Mouse (Mus musculus) forebrain, embryonic 13.5 days (tissue): ENCODE measurements around the gene Micu1. TPM values are rescaled to one million over a fixed set of nuclear protein-coding genes. Genes with fewer than 3 reads are reported as not detected.

Source experiments
- ATAC-seq: fragments of 200-750 bp; cut with Nextera tagmentation; 2 replicates; pipeline ENCODE4 v1.8.0; 2017
- H3K27ac ChIP-seq: fragments of 300-500 bp; sonication (generic); 2 replicates; pipeline ENCODE4 v1.5.1; 2015; ENCODE audit warnings: inconsistent platforms, mild to moderate bottlenecking, moderate library complexity
- H3K27me3 ChIP-seq: fragments of 300-500 bp; sonication (generic); 2 replicates; pipeline ENCODE4 v1.6.1; 2015; ENCODE audit warnings: mild to moderate bottlenecking, inconsistent platforms
- H3K36me3 ChIP-seq: fragments of 300-500 bp; sonication (generic); 2 replicates; pipeline ENCODE4 v1.6.1; 2015; ENCODE audit warnings: mild to moderate bottlenecking, inconsistent platforms; ENCODE audit not compliant: poor library complexity, severe bottlenecking
- H3K4me1 ChIP-seq: fragments of 300-500 bp; sonication (generic); 2 replicates; pipeline ENCODE4 v1.6.1; 2015; ENCODE audit warnings: inconsistent platforms
- H3K4me2 ChIP-seq: fragments of 300-500 bp; sonication (generic); 2 replicates; pipeline ENCODE4 v1.6.1; 2015; ENCODE audit warnings: inconsistent platforms, mild to moderate bottlenecking, moderate library complexity
- H3K4me3 ChIP-seq: fragments of 300-500 bp; sonication (generic); 2 replicates; pipeline ENCODE4 v1.5.1; 2015; ENCODE audit warnings: mild to moderate bottlenecking, inconsistent platforms
- H3K9ac ChIP-seq: fragments of 300-500 bp; sonication (generic); 2 replicates; pipeline ENCODE4 v1.6.1; 2015; ENCODE audit warnings: mild to moderate bottlenecking, inconsistent platforms
- H3K9me3 ChIP-seq: fragments of 300-500 bp; sonication (generic); replicated peaks from 2 replicates; pipeline ENCODE4 v1.6.1; 2016; ENCODE audit warnings: inconsistent platforms
- WGBS: fragments of 180-500 bp; shearing (Covaris S2); methylation state at CpG from one replicate; pipeline ENCODE4 v1.1.7; 2015; 5-methylcytosine and 5-hydroxymethylcytosine counted together
- polyA plus RNA-seq: library from polyadenylated mRNA; unstranded; fragments of >200 nt; fragmentation: Nextera tagmentation; extraction: Ambion mirVana; gene quantifications from 2 replicates; pipeline ENCODE4 v1.2.1, GENCODE M21; 2015

The Micu1 gene
- polyA plus RNA-seq, 1 experiment from 2014 or later: 69.0 TPM

DNA sequence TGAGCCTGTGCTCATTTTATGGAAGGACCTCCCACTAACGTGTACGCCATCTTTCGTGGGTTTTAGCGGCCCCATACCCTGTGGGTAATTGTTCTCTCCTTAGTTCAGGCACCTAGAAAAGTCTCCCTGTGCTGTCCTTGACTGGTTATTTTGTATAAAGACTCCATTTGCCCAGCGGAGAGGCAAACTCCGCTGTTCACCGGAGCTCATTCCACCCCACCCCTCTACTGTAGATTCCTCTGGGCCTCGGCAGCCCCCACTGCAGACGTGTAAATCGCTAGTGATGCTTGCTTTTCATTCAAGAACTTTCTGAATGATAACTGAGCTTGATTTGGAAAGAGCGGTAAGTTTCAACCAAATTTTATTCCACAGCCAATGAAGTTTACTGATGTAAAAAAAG, 53.4 kb downstream of the Micu1 start:
- Histone ChIP-seq H3K27ac (no peak overlapping the region), H3K36me3 (peaks cover 7% of the 10 kb centered on the region), H3K27me3 (no peaks in the 10 kb centered on the region), H3K9me3 (no peaks in the 10 kb centered on the region; the same call in 1 of the 2 replicates), H3K4me1 (peaks cover 40% of the 10 kb centered on the region), H3K9ac (no peak overlapping the region), H3K4me2 (peak overlapping the region; percentile 33), H3K4me3 (no peak overlapping the region)
- ATAC-seq: peak; percentile 27; the same call in 1 of the 2 replicates
- 45% methylated on average over 11 of the region's 11 CpGs for WGBS

DNA sequence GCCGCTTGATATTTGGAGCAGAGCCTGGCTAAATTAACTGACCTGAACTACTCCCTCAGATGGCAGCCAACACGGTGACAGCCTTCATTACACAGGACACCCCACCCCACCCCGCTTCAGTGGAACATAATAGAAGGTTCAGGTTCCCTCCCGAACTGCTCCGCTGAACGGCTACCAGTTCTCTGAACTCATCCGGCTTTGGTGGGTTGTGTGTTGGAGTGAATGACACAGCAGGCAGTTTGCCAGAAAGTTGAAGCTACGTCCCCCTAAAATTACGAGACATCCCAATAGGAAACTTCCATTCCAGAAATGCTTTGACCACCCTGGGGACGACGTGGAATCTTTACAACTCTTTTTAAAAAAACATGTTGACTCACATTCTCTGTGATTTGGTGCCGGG, 53.8 kb downstream of the Micu1 start:
- Histone ChIP-seq H3K27me3 (no peaks in the 10 kb centered on the region), H3K4me2 (peak overlapping the region; percentile 33), H3K27ac (no peak overlapping the region), H3K9me3 (no peaks in the 10 kb centered on the region; the same call in 1 of the 2 replicates), H3K4me3 (no peak overlapping the region), H3K4me1 (peaks cover 40% of the 10 kb centered on the region), H3K36me3 (peaks cover 7% of the 10 kb centered on the region), H3K9ac (no peak overlapping the region)
- WGBS: 30% methylated on average over 12 of the region's 12 CpGs
- ATAC-seq: peak; percentile 77; the same call in 1 of the 2 replicates

DNA sequence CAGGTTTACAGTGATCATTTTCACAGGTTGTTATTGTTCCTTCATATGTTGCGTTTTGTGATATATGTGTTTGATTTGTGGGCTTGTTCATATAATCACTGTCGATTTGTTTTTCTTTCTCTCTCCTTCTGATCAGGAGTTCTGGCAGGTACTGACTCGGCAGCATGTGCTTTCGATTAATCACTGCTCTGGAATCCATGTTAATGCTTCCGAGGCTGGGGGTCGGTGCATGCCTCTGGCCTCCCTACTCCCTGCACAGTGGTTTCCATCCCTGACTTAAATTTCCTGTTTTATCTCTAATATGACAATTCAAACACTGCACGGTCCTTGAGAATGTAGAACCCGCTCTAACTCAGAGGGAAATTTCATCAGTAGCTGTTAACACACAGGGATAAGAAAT, 54.3 kb downstream of the Micu1 start:
- no peaks in the 10 kb centered on the region; the same call in 1 of the 2 replicates for H3K9me3 ChIP-seq
- H3K4me1 ChIP-seq: peaks cover 40% of the 10 kb centered on the region
- peak overlapping the region; percentile 33 for H3K4me2 ChIP-seq
- H3K36me3 ChIP-seq: peaks cover 7% of the 10 kb centered on the region
- H3K27ac ChIP-seq: no peak overlapping the region
- no peak for ATAC-seq
- no peak overlapping the region for H3K9ac ChIP-seq
- 61% methylated on average over 8 of the region's 8 CpGs for WGBS
- H3K27me3 ChIP-seq: no peaks in the 10 kb centered on the region
- H3K4me3 ChIP-seq: no peak overlapping the region

DNA sequence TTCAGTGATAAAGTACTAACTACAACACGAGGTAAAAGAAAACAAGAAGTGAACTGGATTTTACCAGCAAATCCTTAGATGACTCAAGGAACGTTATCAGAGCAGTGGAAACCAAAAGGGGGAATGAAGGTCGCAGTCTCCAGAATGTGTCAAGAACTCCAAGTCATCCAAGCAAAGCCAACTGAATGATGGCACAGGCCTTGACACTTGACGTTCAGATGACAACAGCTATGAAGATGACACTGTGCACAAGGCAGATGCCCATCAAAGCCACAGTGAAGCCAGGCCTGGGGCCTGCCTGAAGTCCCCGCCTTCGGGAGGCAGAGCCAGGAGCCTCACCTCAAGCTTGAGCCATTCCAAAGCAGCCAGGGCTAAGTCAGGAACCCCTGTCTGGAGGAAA, 62.5 kb downstream of the Micu1 start:
- no peak overlapping the region for H3K4me2 ChIP-seq
- H3K4me1 ChIP-seq: no peaks in the 10 kb centered on the region
- H3K9me3 ChIP-seq: no peaks in the 10 kb centered on the region
- no peaks in the 10 kb centered on the region; the same call in 1 of the 2 replicates for H3K36me3 ChIP-seq
- no peak overlapping the region for H3K4me3 ChIP-seq
- H3K27ac ChIP-seq: no peak overlapping the region
- H3K9ac ChIP-seq: no peak overlapping the region
- 97% methylated on average over 6 of the region's 6 CpGs for WGBS
- no peak for ATAC-seq
- H3K27me3 ChIP-seq: no peaks in the 10 kb centered on the region

DNA sequence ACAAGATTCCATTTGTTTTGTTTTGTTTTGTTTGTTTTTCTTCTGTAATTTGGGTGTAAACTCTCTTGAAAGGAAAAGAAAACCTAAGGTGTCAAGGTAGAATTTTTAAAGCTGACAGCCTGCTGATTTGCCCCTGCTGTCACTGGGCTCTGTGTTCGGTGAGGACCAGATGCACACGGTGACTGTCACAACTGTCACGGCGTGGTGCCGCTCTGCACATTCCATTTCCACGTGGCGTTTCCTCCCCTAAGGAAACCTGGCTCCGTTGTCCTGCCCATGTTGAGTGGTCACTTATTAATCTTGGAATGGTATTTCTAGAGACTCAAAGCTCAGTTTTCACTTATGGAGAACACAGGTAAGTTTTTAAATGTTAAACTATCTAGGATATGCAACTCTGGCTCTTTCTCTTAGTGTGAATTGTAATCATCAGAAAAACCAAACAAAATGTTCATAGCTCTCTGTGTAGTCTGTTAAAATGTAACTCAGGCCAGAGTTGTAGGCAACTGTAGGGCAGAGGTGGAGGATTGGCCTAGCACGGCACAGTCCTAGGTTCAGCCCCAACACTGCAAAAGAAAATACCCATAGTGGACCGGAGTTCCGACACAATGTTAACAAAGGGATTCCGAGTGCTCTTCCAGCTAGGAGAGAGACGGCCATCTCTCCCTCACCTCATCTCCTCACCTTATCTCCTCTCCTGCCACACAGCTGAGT, 66.2 kb downstream of the Micu1 start:
- Histone ChIP-seq H3K4me1 (peaks cover 8% of the 10 kb centered on the region), H3K27ac (no peak overlapping the region), H3K4me2 (no peak overlapping the region), H3K9me3 (no peaks in the 10 kb centered on the region), H3K27me3 (no peaks in the 10 kb centered on the region), H3K4me3 (no peak overlapping the region), H3K36me3 (no peaks in the 10 kb centered on the region; the same call in 1 of the 2 replicates), H3K9ac (no peak overlapping the region)
- no peak for ATAC-seq
- 82% methylated on average over 13 of the region's 13 CpGs for WGBS

DNA sequence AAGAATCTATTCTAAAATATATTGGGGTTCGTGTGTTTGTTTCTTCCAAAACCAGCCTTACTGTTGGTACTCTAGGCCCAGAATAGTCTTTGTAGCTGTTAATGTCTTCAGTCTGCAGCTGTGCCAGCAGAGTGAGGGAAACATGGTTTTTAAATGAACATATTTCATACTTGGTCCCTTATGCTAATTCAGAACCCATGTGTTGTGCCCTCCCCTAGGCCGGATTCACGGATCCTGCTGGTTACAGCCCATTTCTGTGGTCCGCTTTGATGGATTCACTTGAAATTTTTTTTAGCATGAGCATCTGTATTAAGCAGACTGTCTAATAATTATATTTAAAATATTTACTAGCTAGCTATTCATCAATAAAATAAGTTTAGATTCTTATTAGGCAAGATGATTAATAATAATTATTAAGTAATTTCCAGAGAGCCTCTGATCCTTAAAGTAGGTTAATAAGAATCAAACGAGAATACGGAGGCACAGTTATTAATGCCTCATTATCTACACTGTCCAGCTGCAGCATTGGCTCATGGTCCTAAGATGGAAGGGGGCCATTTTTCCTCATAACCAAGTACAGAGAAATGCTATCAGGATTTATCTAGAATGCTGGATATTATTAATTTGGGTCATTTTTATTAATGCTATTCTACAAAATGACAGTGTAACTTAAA, 69.2 kb downstream of the Micu1 start:
- Histone ChIP-seq H3K9me3 (no peaks in the 10 kb centered on the region), H3K27ac (no peak overlapping the region; the same call in 1 of the 2 replicates), H3K27me3 (no peaks in the 10 kb centered on the region), H3K36me3 (no peaks in the 10 kb centered on the region; the same call in 1 of the 2 replicates), H3K4me2 (no peak overlapping the region), H3K4me1 (peaks cover 11% of the 10 kb centered on the region), H3K9ac (no peak overlapping the region), H3K4me3 (no peak overlapping the region)
- ATAC-seq: peak; percentile 30; the same call in 1 of the 2 replicates
- WGBS: 75% methylated on average over 6 of the region's 6 CpGs

DNA sequence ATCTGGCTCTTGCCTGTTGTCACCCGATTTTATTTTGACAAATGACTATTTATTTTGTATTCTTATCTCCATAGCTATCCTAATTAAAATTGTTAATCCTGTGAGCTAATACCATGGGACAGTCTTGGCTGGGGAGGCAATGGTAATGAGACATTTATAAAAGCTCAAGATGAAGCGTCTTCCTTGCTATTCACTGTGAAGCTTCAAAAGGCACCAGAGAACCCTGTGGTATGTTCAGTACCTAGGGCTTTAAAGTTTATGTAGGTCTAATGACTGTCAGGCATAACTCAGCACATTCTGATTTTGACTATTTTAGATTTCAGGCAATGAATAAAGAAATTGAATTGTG, 69.7 kb downstream of the Micu1 start:
- H3K27ac ChIP-seq: no peak overlapping the region
- ATAC-seq: peak; percentile 41; the same call in 1 of the 2 replicates
- H3K9ac ChIP-seq: no peak overlapping the region
- peaks cover 11% of the 10 kb centered on the region for H3K4me1 ChIP-seq
- H3K27me3 ChIP-seq: no peaks in the 10 kb centered on the region
- H3K4me2 ChIP-seq: no peak overlapping the region
- no peaks in the 10 kb centered on the region for H3K9me3 ChIP-seq
- H3K36me3 ChIP-seq: no peaks in the 10 kb centered on the region; the same call in 1 of the 2 replicates
- no peak overlapping the region for H3K4me3 ChIP-seq
- WGBS: 74% methylated on average over 2 of the region's 2 CpGs

DNA sequence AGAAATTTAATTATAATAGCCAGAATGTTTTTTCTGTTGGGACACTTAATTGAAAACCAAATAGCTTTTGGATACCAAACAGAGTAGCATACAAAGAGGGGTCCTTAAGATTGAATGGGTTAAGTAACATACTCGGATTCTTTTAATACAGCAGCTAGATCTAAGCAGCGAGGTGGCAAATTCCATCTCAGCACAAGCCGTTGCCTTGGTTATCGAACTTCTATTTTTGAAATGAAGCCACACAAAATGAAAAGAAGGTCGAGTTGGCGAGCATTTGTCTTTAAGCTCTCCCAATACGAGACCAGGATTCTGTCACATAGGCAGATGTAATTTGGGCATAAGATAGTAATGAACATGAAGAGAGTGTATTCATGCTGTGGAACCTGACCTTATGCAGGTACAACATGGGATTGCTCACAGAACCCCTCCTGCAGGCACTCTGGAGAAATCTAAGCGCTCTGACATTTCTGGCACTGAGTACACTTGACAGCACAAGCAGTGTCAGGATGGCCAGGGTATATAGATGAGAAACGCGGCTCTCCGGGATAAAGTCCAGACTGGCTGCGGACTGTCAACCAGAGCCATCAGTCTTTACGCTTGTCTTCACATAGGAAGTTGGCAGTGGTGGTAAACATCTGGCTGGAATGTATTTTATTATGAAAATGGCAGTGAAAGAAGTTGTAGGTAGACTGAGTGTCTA, 71.3 kb downstream of the Micu1 start:
- no peak for ATAC-seq
- H3K9me3 ChIP-seq: no peaks in the 10 kb centered on the region
- H3K36me3 ChIP-seq: peaks cover 3% of the 10 kb centered on the region; the same call in 1 of the 2 replicates
- no peaks in the 10 kb centered on the region for H3K27me3 ChIP-seq
- WGBS: 62% methylated on average over 13 of the region's 13 CpGs
- no peak overlapping the region for H3K27ac ChIP-seq
- H3K4me3 ChIP-seq: no peak overlapping the region
- H3K4me1 ChIP-seq: peaks cover 21% of the 10 kb centered on the region
- H3K9ac ChIP-seq: no peak overlapping the region
- no peak overlapping the region for H3K4me2 ChIP-seq

DNA sequence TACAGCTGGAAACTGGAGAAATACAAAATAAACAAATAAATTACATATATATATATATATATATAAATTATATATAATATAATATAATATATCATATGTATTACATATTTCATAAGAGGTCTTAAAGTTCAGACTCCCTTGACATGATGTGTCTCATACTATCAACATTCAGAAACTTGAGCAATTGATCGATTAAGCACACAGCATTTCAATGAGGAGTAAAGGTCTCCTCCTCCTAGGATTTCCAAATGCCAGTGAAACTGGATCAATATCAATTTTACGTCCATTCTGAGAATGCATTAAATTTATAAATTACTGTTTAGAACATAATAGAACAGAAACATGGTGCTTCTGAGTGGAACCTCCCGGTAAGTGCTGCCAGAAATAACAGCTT, 71.9 kb downstream of the Micu1 start:
- no peak overlapping the region for H3K27ac ChIP-seq
- H3K4me1 ChIP-seq: peaks cover 21% of the 10 kb centered on the region
- no peak overlapping the region for H3K4me3 ChIP-seq
- WGBS: 92% methylated on average over 3 of the region's 3 CpGs
- no peak overlapping the region for H3K4me2 ChIP-seq
- H3K9ac ChIP-seq: no peak overlapping the region
- no peak for ATAC-seq
- H3K36me3 ChIP-seq: peaks cover 3% of the 10 kb centered on the region; the same call in 1 of the 2 replicates
- no peaks in the 10 kb centered on the region for H3K9me3 ChIP-seq
- H3K27me3 ChIP-seq: no peaks in the 10 kb centered on the region

DNA sequence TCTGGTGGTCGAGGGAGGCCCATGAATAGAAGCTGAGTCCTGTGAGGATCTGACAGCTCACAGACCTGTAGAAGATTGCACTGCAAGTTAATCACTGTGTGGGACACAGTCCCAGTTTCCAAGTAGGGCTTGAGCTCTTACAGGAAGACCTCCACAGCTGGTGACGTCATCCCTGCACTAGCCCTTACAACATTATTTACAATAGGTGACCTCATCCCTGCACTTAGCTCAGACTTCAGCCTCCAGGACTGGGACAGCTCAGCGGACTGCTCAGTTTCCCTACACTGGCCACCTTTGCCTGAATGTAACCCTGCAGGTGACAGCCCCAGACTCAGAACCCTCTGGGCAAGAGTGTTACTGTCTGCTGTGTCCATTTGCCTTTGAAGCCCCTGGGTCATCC, 75.0 kb downstream of the Micu1 start:
- Histone ChIP-seq H3K27ac (no peak overlapping the region), H3K4me3 (no peak overlapping the region), H3K4me1 (peaks cover 23% of the 10 kb centered on the region), H3K27me3 (no peaks in the 10 kb centered on the region), H3K9ac (no peak overlapping the region), H3K9me3 (no peaks in the 10 kb centered on the region), H3K4me2 (no peak overlapping the region), H3K36me3 (peaks cover 3% of the 10 kb centered on the region; the same call in 1 of the 2 replicates)
- WGBS: 90% methylated on average over 3 of the region's 3 CpGs
- ATAC-seq: no peak

DNA sequence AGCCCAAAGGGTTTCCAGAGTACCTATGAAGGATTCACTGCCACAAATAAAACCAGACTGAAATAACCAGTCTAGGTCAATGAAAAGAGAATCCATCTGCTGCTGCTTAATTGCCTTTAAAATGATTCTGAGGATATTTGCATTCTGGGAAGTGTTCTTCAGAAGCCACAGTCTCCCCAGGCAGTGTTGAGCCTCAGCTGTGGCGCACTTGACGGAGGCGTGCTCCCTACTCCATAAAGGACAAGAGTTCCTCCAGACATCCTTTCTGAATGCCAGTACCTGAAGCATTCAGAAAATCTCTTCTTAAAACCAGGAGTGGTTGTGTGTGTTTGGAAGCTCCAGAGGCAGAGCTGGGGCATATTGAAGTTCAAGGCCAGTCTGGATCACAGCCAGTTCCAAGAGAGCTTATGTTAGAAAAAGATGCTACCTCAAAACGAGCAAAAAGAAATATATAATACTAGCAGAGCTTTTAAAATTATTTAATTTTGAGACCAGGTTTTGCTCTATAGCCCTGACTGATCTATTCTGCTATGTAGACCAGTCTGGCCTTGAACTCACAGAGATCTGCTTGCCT, 75.9 kb downstream of the Micu1 start:
- Histone ChIP-seq H3K4me1 (peaks cover 17% of the 10 kb centered on the region), H3K9ac (no peak overlapping the region), H3K4me2 (no peak overlapping the region), H3K9me3 (no peaks in the 10 kb centered on the region), H3K36me3 (peaks cover 3% of the 10 kb centered on the region; the same call in 1 of the 2 replicates), H3K27me3 (no peaks in the 10 kb centered on the region), H3K4me3 (no peak overlapping the region), H3K27ac (peak overlapping the region; percentile 40; the same call in 1 of the 2 replicates)
- WGBS: 74% methylated on average over 4 of the region's 4 CpGs
- no peak for ATAC-seq
